Mouse (Mus musculus) G1E (cell line): ENCODE data around the gene Nrd1. TPM values are rescaled to one million over a fixed set of nuclear protein-coding genes. Genes with fewer than 3 reads are reported as not detected.

ENCODE experiments used
- ATAC-seq: 2 replicates; pipeline ENCODE4 v1.8.0; 2016; ENCODE audit warnings: mild to moderate bottlenecking; ENCODE audit not compliant: insufficient number of reproducible peaks, poor library complexity, low FRiP score, severe bottlenecking; ENCODE audit errors: extremely low read depth
- DNase-seq: peaks from one replicate; pipeline ENCODE4 v3.0.0; 2012; ENCODE audit warnings: low spot score
- H3K27me3 ChIP-seq: 2 replicates; pipeline ENCODE4 v1.6.1; 2012; ENCODE audit warnings: mild to moderate bottlenecking, low read length, inconsistent platforms; ENCODE audit not compliant: insufficient read depth
- H3K36me3 ChIP-seq: replicated peaks from 2 replicates; pipeline ENCODE3; 2012; ENCODE audit warnings: mild to moderate bottlenecking, inconsistent platforms
- H3K4me1 ChIP-seq: 2 replicates; pipeline ENCODE4 v1.6.1; 2012; ENCODE audit warnings: low read depth, low read length, inconsistent platforms, mixed read lengths; ENCODE audit not compliant: insufficient read depth
- H3K4me3 ChIP-seq: 2 replicates; pipeline ENCODE4 v1.5.1; 2012; ENCODE audit warnings: low read depth, mild to moderate bottlenecking, inconsistent platforms, low read length, moderate library complexity, mixed read lengths
- H3K9me3 ChIP-seq: replicated peaks from 2 replicates; pipeline ENCODE4 v1.6.1; 2012; ENCODE audit warnings: inconsistent platforms
- CTCF ChIP-seq: IDR thresholded peaks from 2 replicates; pipeline ENCODE4 v1.5.1; 2012; ENCODE audit warnings: low read depth, low read length, inconsistent platforms, mixed read lengths
- GATA1 ChIP-seq: IDR thresholded peaks from 2 replicates; pipeline ENCODE4 v1.6.1; 2012; ENCODE audit warnings: borderline replicate concordance, low read length, inconsistent platforms, mixed read lengths
- GATA2 ChIP-seq: IDR thresholded peaks from 2 replicates; pipeline ENCODE4 v1.6.1; 2012; ENCODE audit warnings: low read depth, low read length, inconsistent platforms, borderline replicate concordance
- POLR2AphosphoS5 ChIP-seq: IDR thresholded peaks from 2 replicates; pipeline ENCODE4 v1.6.1; 2012; ENCODE audit warnings: low read depth, low read length, inconsistent platforms; ENCODE audit not compliant: insufficient replicate concordance
- TAL1 ChIP-seq: conservative IDR thresholded peaks from 2 replicates; pipeline ENCODE4 v1.6.1; 2012; ENCODE audit warnings: low read depth, low read length, inconsistent platforms, mixed read lengths
- polyA plus RNA-seq: library from polyadenylated mRNA; stranded (reverse); fragments of >175 nt; gene quantifications from 2 replicates; pipeline ENCODE4 v1.2.3, GENCODE M21; 2012
- total RNA-seq, 2 experiments: library from RNA; stranded (forward) in 1 of 2; stranded (reverse) in 1 of 2; fragments of 200-1000 nt in 1 of 2; fragments of >200 nt in 1 of 2; fragmentation: Nextera tagmentation in 1 of 2; gene quantifications; 2 replicates each; pipeline ENCODE4 v1.2.3; 2014 to 2017

Nrd1 gene
- total and polyA plus RNA-seq, 3 experiments, result 32.9 to 261 (median 117) TPM

DNA sequence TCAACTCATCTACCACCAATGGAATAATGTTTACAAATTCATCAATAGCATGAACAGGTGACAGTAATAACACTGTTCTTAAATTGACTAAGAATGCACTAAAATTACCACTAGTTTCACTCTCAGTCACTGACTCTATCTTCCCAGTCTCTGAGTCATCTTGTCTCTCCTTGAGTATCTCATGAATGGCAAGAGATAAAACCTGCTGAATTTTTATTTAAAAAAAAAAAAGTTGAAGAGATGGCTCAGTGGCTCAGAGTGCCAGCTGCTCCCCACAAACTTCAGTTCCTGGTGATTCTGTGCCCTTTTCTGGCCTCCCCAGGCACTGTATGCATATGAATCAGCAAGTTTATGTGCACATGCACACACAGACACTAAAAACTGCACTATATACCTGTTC lies 104.8 kb downstream of the Nrd1 start:
- DNase-seq (no peak), ATAC-seq (no peak; the same call in 1 of the 2 replicates)
- Histone ChIP-seq H3K9me3 (no peaks in the 10 kb centered on the region), H3K27me3 (no peaks in the 10 kb centered on the region), H3K4me1 (peaks cover 34% of the 10 kb centered on the region), H3K4me3 (no peak overlapping the region), H3K36me3 (peaks cover 17% of the 10 kb centered on the region)
- no peak for TF ChIP-seq GATA2
- no peak for TF ChIP-seq TAL1
- no peak for TF ChIP-seq CTCF

DNA sequence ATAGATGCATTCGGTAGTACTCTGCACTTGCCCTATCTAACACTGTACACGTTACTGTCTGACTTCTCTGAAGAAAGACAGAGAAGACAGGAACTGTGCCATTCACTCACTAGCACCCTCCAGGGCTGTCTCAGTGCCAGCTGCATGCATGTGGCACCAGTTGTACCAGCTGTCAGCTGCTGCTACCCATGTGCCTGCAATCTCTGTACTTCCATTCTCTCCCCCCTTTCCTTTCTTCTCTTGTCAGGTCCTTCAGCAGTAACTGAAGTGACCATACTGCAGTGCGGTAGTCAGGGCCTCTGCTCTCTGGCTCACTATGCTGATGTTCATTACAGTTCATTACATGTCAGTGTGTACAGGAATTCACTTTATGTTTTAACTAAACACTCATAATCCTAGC lies 105.6 kb downstream of the Nrd1 start:
- peaks cover 34% of the 10 kb centered on the region for H3K4me1 ChIP-seq
- peaks cover 11% of the 10 kb centered on the region for H3K36me3 ChIP-seq
- H3K27me3 ChIP-seq, result no peaks in the 10 kb centered on the region
- H3K9me3 ChIP-seq, result no peaks in the 10 kb centered on the region
- no peak for TF ChIP-seq GATA1
- TF ChIP-seq GATA2, result no peak
- TF ChIP-seq TAL1, result no peak
- TF ChIP-seq POLR2AphosphoS5, result no peak
- TF ChIP-seq CTCF, result no peak
- DNase-seq, result no peak
- H3K4me3 ChIP-seq, result no peak overlapping the region
- no peak for ATAC-seq

DNA sequence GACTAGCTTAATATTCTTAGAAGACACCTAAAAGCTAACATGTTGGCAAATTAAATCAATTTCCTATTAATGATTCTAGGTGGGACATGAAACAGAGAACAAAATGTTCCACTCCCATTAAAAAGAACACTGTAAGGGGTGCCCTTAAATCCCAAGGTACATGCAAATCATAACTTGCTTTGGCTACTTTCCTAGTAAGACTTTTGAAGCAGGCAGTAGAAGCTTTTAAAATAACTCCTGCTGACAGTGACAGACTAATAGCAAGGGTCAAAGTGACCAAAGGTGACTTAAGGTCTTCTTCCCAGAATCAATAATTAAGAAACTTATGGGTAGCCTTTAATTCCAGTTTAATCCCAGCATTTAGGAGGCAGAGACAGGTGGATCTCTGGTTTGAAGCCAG lies 106.1 kb downstream of the Nrd1 start:
- peaks cover 34% of the 10 kb centered on the region for H3K4me1 ChIP-seq
- DNase-seq (no peak), ATAC-seq (no peak)
- H3K27me3 ChIP-seq, result no peaks in the 10 kb centered on the region
- no peaks in the 10 kb centered on the region for H3K9me3 ChIP-seq
- peaks cover 8% of the 10 kb centered on the region for H3K36me3 ChIP-seq
- H3K4me3 ChIP-seq, result no peak overlapping the region
- TF ChIP-seq TAL1 (no peak), GATA1 (no peak), POLR2AphosphoS5 (no peak), CTCF (no peak), GATA2 (no peak)

DNA sequence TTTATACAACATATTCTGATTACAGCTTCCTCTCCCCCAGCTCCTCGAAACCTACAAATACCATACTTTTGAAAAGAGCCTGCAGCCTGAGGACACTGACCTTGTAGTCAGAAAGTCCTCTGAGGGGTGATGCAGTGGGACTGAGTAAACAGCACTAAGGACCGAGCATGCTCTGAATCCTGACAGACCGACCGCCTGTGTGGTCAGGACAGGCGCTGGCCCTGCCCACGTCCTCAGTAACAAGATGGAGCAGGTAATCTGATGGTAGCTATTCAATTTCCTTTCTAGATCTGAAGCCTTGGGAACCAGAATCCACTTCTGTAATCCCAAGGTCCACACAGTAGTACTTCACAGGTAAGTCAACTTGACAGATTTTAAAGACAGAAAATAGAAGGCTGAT lies 108.6 kb downstream of the Nrd1 start:
- Histone ChIP-seq H3K4me1 (peaks cover 25% of the 10 kb centered on the region), H3K4me3 (no peak overlapping the region), H3K9me3 (no peaks in the 10 kb centered on the region), H3K36me3 (peaks cover 12% of the 10 kb centered on the region), H3K27me3 (no peaks in the 10 kb centered on the region)
- TF ChIP-seq CTCF (no peak), POLR2AphosphoS5 (no peak), GATA1 (no peak), TAL1 (no peak), GATA2 (no peak)
- no peak for ATAC-seq
- DNase-seq, result no peak

DNA sequence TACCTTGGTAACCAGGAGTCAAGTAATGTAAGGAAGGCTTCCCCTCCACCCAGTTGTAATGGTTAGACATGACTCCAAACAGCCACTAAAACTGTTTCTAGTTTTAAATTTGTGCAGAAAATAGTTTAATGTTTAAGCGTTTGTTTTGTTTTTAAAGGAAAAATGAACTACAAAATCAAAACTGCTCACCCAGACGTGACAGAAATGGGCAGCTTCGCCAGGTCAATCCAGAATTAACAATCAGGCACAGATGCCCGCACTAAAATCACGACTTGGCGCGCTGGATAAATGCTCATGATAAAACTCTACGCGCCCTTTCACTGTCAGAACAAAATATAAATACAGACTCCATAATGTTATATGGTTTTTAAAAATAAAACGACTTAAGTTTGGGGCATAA lies 109.2 kb downstream of the Nrd1 start:
- H3K27me3 ChIP-seq, result no peaks in the 10 kb centered on the region
- no peak overlapping the region for H3K4me3 ChIP-seq
- ATAC-seq (no peak), DNase-seq (no peak)
- TF ChIP-seq GATA2, result no peak
- no peak for TF ChIP-seq POLR2AphosphoS5
- no peak for TF ChIP-seq CTCF
- no peak for TF ChIP-seq GATA1
- TF ChIP-seq TAL1, result no peak
- peaks cover 12% of the 10 kb centered on the region for H3K36me3 ChIP-seq
- H3K9me3 ChIP-seq, result no peaks in the 10 kb centered on the region
- peaks cover 25% of the 10 kb centered on the region for H3K4me1 ChIP-seq

DNA sequence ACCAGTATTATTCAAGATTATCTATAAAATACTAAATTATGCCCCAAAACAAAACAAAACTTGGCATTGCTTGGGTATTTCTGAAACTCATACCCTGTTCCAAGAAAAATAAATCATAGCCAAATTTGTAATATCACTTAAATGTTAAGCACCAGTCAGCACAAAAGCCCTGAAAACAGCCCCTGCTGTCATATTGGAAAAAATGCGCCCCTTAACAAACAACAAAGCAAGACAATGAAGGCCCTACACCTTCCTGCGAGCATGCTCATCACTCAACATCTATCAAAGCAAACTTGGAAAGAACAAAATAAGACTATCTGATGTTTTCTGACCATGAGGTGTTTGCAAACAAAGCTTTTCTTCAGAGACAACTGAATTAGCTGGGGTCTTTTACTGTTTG lies 110.5 kb downstream of the Nrd1 start:
- peaks cover 15% of the 10 kb centered on the region for H3K36me3 ChIP-seq
- H3K4me1 ChIP-seq, result peaks cover 19% of the 10 kb centered on the region
- no peaks in the 10 kb centered on the region for H3K9me3 ChIP-seq
- no peak for ATAC-seq
- TF ChIP-seq CTCF, result no peak
- no peak for TF ChIP-seq GATA1
- no peak for TF ChIP-seq GATA2
- TF ChIP-seq TAL1, result no peak
- TF ChIP-seq POLR2AphosphoS5, result no peak
- H3K27me3 ChIP-seq, result no peaks in the 10 kb centered on the region
- DNase-seq, result no peak
- no peak overlapping the region for H3K4me3 ChIP-seq

Other genes starting within 250 kb of the Nrd1 start
- gene Zfyve9, start 219.9 kb upstream of the Nrd1 start, total RNA-seq (2014; fragmentation: Nextera tagmentation), result not detected in 2 replicates
- 0.16 and 0.17 TPM in 2 replicates for gene Zfyve9, start 219.9 kb upstream of the Nrd1 start, total RNA-seq (2017)
- not detected in 2 replicates for gene Zfyve9, start 219.9 kb upstream of the Nrd1 start, polyA plus RNA-seq
- 115 and 119 TPM in 2 replicates for gene Btf3l4, start 167.0 kb upstream of the Nrd1 start, total RNA-seq (2014; fragmentation: Nextera tagmentation)
- gene Btf3l4, start 167.0 kb upstream of the Nrd1 start, total RNA-seq (2017), result 62.1 and 88.3 TPM in 2 replicates
- gene Btf3l4, start 167.0 kb upstream of the Nrd1 start, polyA plus RNA-seq, result 8.8 and 9.8 TPM in 2 replicates
- 76.2 and 79.1 TPM in 2 replicates for gene Txndc12, start 166.1 kb upstream of the Nrd1 start, total RNA-seq (2014; fragmentation: Nextera tagmentation)
- gene Txndc12, start 166.1 kb upstream of the Nrd1 start, total RNA-seq (2017), result 54.4 and 56.6 TPM in 2 replicates
- 7.7 and 10.2 TPM in 2 replicates for gene Txndc12, start 166.1 kb upstream of the Nrd1 start, polyA plus RNA-seq
- 32.5 and 34.4 TPM in 2 replicates for gene Kti12, start 152.9 kb upstream of the Nrd1 start, total RNA-seq (2014; fragmentation: Nextera tagmentation)
- 36.9 and 39.3 TPM in 2 replicates for gene Kti12, start 152.9 kb upstream of the Nrd1 start, total RNA-seq (2017)
- 89.1 and 98.8 TPM in 2 replicates for gene Kti12, start 152.9 kb upstream of the Nrd1 start, polyA plus RNA-seq
- gene A730015C16Rik, start 152.0 kb upstream of the Nrd1 start, total RNA-seq (2014; fragmentation: Nextera tagmentation), result not detected in 2 replicates
- gene A730015C16Rik, start 152.0 kb upstream of the Nrd1 start, total RNA-seq (2017), result 0.35 and 0.60 TPM in 2 replicates
- 0.07 TPM in 1 of 2 replicates, not detected in the other for gene A730015C16Rik, start 152.0 kb upstream of the Nrd1 start, polyA plus RNA-seq
- not detected in 2 replicates for gene Rab3b, start 121.6 kb upstream of the Nrd1 start, total RNA-seq (2014; fragmentation: Nextera tagmentation)
- 0.05 and 0.06 TPM in 2 replicates for gene Rab3b, start 121.6 kb upstream of the Nrd1 start, total RNA-seq (2017)
- 0.13 TPM in 1 of 2 replicates, not detected in the other for gene Rab3b, start 121.6 kb upstream of the Nrd1 start, polyA plus RNA-seq
- gene Osbpl9, start 201.6 kb downstream of the Nrd1 start, total RNA-seq (2014; fragmentation: Nextera tagmentation), result 147 and 187 TPM in 2 replicates
- gene Osbpl9, start 201.6 kb downstream of the Nrd1 start, total RNA-seq (2017), result 71.3 and 77.9 TPM in 2 replicates
- 4.2 and 6.4 TPM in 2 replicates for gene Osbpl9, start 201.6 kb downstream of the Nrd1 start, polyA plus RNA-seq
- gene Calr4, start 233.8 kb downstream of the Nrd1 start, total RNA-seq (2014; fragmentation: Nextera tagmentation), result not detected in 2 replicates
- not detected in 2 replicates for gene Calr4, start 233.8 kb downstream of the Nrd1 start, total RNA-seq (2017)
- 0.09 TPM in 2 replicates for gene Calr4, start 233.8 kb downstream of the Nrd1 start, polyA plus RNA-seq